Mouse (Mus musculus) embryo, embryonic 11 days (tissue): ENCODE results near the gene Scml4.

Experiments
- DNase-seq: peaks from one replicate; pipeline ENCODE4 v3.0.0-alpha.2; 2015

Gene Scml4

GRCm38 (mm10) chr10:42860159-42860911, at the start of gene Scml4:
TSS of gene Scml4 (plus strand) at chr10:42860370.
- DNase-seq, result peak; percentile 78

- no peak for DNase-seq
Observed at GRCm38 (mm10) chr10:42825923-42826322, 34.2 kb upstream of the Scml4 start.

GRCm38 (mm10) chr10:42827155-42827554, 33.0 kb upstream of the Scml4 start:
- DNase-seq, result no peak

- DNase-seq, result no peak
Observed at GRCm38 (mm10) chr10:42830007-42830406, 30.2 kb upstream of the Scml4 start.

GRCm38 (mm10) chr10:42830409-42830808, 29.8 kb upstream of the Scml4 start:
- DNase-seq, result no peak

GRCm38 (mm10) chr10:42832677-42833076, 27.5 kb upstream of the Scml4 start:
- DNase-seq, result peak; percentile 36

- DNase-seq, result peak; percentile 42
Observed at GRCm38 (mm10) chr10:42833871-42834727, 26.1 kb upstream of the Scml4 start.

GRCm38 (mm10) chr10:42838106-42838505, 22.1 kb upstream of the Scml4 start:
- DNase-seq, result no peak

- no peak for DNase-seq
Observed at GRCm38 (mm10) chr10:42838736-42839135, 21.4 kb upstream of the Scml4 start.

- no peak for DNase-seq
Observed at GRCm38 (mm10) chr10:42840036-42840435, 20.1 kb upstream of the Scml4 start.

- DNase-seq, result no peak
Observed at GRCm38 (mm10) chr10:42841531-42842195, 18.5 kb upstream of the Scml4 start.

- peak; percentile 85 for DNase-seq
Observed at GRCm38 (mm10) chr10:42842358-42842757, 17.8 kb upstream of the Scml4 start.

- no peak for DNase-seq
Observed at GRCm38 (mm10) chr10:42843416-42843815, 16.8 kb upstream of the Scml4 start.

- DNase-seq, result no peak
Observed at GRCm38 (mm10) chr10:42845480-42845879, 14.7 kb upstream of the Scml4 start.

GRCm38 (mm10) chr10:42848179-42849080, 11.7 kb upstream of the Scml4 start:
- no peak for DNase-seq

- no peak for DNase-seq
Observed at GRCm38 (mm10) chr10:42849081-42849400, 11.1 kb upstream of the Scml4 start.

- DNase-seq, result no peak
Observed at GRCm38 (mm10) chr10:42854838-42855237, 5.3 kb upstream of the Scml4 start.

GRCm38 (mm10) chr10:42855250-42855649, 4.9 kb upstream of the Scml4 start:
- peak; percentile 51 for DNase-seq

- DNase-seq, result no peak
Observed at GRCm38 (mm10) chr10:42856574-42856973, 3.6 kb upstream of the Scml4 start.

GRCm38 (mm10) chr10:42857021-42857420, 3.1 kb upstream of the Scml4 start:
- DNase-seq, result no peak

GRCm38 (mm10) chr10:42859781-42860158, 400 bp upstream of the Scml4 start:
- peak; percentile 45 for DNase-seq

GRCm38 (mm10) chr10:42861446-42861845, 1.3 kb downstream of the Scml4 start:
- DNase-seq, result no peak
